Mouse (Mus musculus): ENCODE results near the gene Sertad3. TPM values are rescaled to one million over a fixed set of nuclear protein-coding genes. Genes with fewer than 3 reads are reported as not detected.

Gene Sertad3
- total and polyA plus RNA-seq, 2 experiments, result 3.5 to 6.9 TPM

DNA sequence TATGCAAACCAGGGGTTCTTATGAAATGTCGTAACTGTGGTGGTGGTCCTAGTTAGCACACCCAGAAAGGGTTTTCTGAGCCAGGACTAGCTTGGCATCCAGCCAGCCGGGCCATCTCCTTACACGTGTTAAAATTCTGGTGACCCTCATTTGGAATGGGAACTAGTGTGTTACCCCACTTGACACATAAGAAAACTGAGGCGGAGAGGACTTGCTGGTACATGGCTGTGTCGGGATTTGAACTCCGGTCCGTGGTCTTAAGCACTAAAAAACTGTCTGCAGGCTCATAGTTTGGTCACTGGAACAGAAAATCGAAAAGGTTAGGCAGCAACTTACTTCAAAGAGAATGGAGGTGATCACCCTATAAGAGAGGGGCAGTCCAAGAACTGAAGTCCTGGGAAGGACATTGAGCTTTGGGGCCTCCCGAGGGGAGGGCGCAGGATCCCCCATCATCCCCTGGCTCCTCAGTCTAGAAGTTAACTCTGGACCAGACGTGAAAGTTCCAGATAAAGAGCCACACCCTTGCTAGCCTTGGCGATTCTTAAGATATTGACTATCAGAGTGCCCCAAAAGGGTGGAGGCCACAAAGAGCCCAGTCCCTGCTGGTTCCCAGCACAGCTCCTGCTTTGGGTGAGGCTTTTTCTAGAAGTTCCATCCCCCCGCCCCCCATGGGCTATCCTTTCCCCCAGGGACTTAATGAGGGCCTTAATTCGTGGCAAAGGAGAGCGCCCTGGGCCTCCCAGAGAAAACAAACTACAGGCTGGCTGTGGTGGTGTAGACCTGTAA is 25.0 kb upstream of the Sertad3 start:
- TF ChIP-seq POLR2A (IDR thresholded peaks at IDR 0.05; ENCODE audit: extremely low read depth, insufficient read depth, low read length), result no peak
- no peak for TF ChIP-seq CTCF (IDR thresholded peaks at IDR 0.05; ENCODE audit: low read depth, low read length)
- H3K27ac ChIP-seq (replicated peaks; ENCODE audit: insufficient read depth, low read depth, low read length), result peak overlapping the region; percentile 56
- H3K4me1 ChIP-seq (ENCODE audit: control insufficient read depth, insufficient read depth, low read length), result peaks cover 22% of the 10 kb centered on the region
- H3K79me2 ChIP-seq (ENCODE audit: control insufficient read depth, insufficient read depth, low read length), result no peaks in the 10 kb centered on the region; the same call in 1 of the 2 replicates
- 39% methylated on average over 15 of the region's 15 CpGs for WGBS
- H3K27me3 ChIP-seq (ENCODE audit: control insufficient read depth, insufficient read depth, low read length), result no peaks in the 10 kb centered on the region
- no peaks in the 10 kb centered on the region for H3K36me3 ChIP-seq (ENCODE audit: control insufficient read depth, insufficient read depth, low read length)
- DNase-seq (ENCODE audit: extremely low read depth, low read depth, low spot score), result peak; percentile 43
- H3K4me3 ChIP-seq (ENCODE audit: insufficient read depth, low read depth, low read length), result peak overlapping the region; percentile 86
- H3K9ac ChIP-seq (ENCODE audit: low read depth, low read length), result peak overlapping the region; percentile 87

DNA sequence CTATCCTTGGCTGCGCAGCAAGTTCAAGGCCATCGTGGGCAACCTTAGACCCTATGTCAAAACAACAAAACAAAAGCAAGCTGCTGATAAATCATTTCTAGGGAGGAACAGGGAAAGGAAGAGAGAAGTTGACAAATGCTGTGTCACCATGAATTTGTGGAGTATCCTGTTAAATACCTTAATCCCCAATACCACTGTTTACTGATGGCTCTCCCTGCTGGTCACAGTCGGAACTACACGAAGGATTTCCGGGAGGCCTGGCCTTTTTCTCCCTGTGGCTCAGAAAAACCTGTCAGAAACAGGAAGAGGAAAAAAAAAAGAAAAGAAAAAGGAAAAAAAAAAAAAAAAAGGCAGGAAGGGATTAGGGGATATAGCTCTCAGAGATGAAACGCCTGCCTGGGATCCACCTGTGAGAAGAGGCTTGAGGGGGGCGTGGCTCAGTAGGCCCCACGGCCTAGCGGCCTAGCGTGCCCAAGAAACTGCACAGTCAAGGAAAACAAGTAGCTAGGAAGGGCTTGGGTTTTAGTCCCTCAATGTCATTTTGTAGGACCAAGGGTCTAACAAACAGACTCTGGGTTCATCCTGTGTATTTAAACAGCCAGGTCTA is 24.2 kb upstream of the Sertad3 start:
- peak overlapping the region; percentile 13 for H3K9ac ChIP-seq (ENCODE audit: low read depth, low read length)
- peak; percentile 74 for DNase-seq (ENCODE audit: extremely low read depth, low read depth, low spot score)
- 47% methylated on average over 10 of the region's 10 CpGs for WGBS
- no peaks in the 10 kb centered on the region for H3K36me3 ChIP-seq (ENCODE audit: control insufficient read depth, insufficient read depth, low read length)
- H3K79me2 ChIP-seq (ENCODE audit: control insufficient read depth, insufficient read depth, low read length), result no peaks in the 10 kb centered on the region; the same call in 1 of the 2 replicates
- peak overlapping the region; percentile 26; the same call in 1 of the 2 replicates for H3K4me3 ChIP-seq (ENCODE audit: insufficient read depth, low read depth, low read length)
- peak; percentile 59; the same call in 1 of the 2 replicates for TF ChIP-seq CTCF (IDR thresholded peaks at IDR 0.05; ENCODE audit: low read depth, low read length)
- no peak for TF ChIP-seq POLR2A (IDR thresholded peaks at IDR 0.05; ENCODE audit: extremely low read depth, insufficient read depth, low read length)
- H3K4me1 ChIP-seq (ENCODE audit: control insufficient read depth, insufficient read depth, low read length), result peaks cover 22% of the 10 kb centered on the region
- H3K27ac ChIP-seq (replicated peaks; ENCODE audit: insufficient read depth, low read depth, low read length), result peak overlapping the region; percentile 56
- no peaks in the 10 kb centered on the region for H3K27me3 ChIP-seq (ENCODE audit: control insufficient read depth, insufficient read depth, low read length)

DNA sequence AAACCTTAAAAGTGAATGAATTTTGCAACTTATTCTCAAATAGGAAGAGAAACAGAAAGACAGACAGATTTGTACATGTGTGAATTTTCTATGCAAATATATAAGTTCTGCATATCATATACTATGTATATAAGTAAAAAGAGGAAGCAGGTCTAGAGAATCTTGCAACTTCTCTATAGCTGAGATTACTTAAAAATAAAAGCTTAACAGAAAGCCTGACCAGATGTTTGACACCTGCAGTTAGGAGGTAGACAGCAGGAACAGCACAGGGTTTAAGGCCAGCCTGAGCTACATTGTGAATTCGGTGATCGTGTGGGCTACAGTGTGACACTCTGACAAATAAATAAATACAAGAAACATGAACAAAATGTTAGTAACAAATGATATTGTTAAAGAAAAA is 22.2 kb upstream of the Sertad3 start:
- no peak for DNase-seq (ENCODE audit: extremely low read depth, low read depth, low spot score)
- peaks cover 22% of the 10 kb centered on the region for H3K4me1 ChIP-seq (ENCODE audit: control insufficient read depth, insufficient read depth, low read length)
- H3K9ac ChIP-seq (ENCODE audit: low read depth, low read length), result no peak overlapping the region
- H3K36me3 ChIP-seq (ENCODE audit: control insufficient read depth, insufficient read depth, low read length), result no peaks in the 10 kb centered on the region
- TF ChIP-seq CTCF (IDR thresholded peaks at IDR 0.05; ENCODE audit: low read depth, low read length) (no peak), POLR2A (IDR thresholded peaks at IDR 0.05; ENCODE audit: extremely low read depth, insufficient read depth, low read length) (no peak)
- H3K27ac ChIP-seq (replicated peaks; ENCODE audit: insufficient read depth, low read depth, low read length), result peak overlapping the region; percentile 34; the same call in 1 of the 2 replicates
- 77% methylated on average over 2 of the region's 2 CpGs for WGBS
- peaks cover 5% of the 10 kb centered on the region; the same call in 1 of the 2 replicates for H3K79me2 ChIP-seq (ENCODE audit: control insufficient read depth, insufficient read depth, low read length)
- no peak overlapping the region for H3K4me3 ChIP-seq (ENCODE audit: insufficient read depth, low read depth, low read length)
- no peaks in the 10 kb centered on the region for H3K27me3 ChIP-seq (ENCODE audit: control insufficient read depth, insufficient read depth, low read length)

DNA sequence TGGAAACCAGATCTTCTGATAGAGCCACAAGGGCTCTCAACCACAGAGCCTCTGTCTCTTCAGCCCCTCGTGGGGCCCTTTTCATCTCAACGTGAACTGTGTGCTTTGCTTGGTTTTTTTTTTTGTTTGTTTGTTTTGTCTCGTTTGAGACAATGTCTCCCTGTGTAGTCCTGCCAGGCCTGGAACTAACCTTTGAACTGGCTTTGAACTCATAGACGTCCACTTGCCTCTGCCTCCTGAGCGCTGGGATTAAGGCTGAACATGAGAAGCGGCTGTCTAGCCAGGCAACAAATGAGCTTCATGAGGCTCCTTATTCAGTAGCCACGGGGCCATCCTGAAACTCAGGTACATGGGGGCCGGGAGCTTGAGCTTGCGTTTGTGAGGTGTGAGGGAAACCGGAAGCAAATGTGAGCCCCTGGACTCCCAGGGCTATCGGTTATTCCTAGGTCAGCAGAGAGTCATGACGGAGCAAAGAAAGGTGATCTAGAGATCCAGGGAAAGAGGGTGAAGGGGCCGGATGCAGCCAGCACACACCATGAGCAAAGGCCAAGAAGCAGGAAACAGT is 21.3 kb upstream of the Sertad3 start:
- no peaks in the 10 kb centered on the region for H3K36me3 ChIP-seq (ENCODE audit: control insufficient read depth, insufficient read depth, low read length)
- peak overlapping the region; percentile 94 for H3K27ac ChIP-seq (replicated peaks; ENCODE audit: insufficient read depth, low read depth, low read length)
- peaks cover 16% of the 10 kb centered on the region; the same call in 1 of the 2 replicates for H3K4me1 ChIP-seq (ENCODE audit: control insufficient read depth, insufficient read depth, low read length)
- whole genome bisulfite sequencing, result 11% methylated on average over 13 of the region's 13 CpGs
- H3K79me2 ChIP-seq (ENCODE audit: control insufficient read depth, insufficient read depth, low read length), result peaks cover 6% of the 10 kb centered on the region; the same call in 1 of the 2 replicates
- TF ChIP-seq POLR2A (IDR thresholded peaks at IDR 0.05; ENCODE audit: extremely low read depth, insufficient read depth, low read length) (no peak), CTCF (IDR thresholded peaks at IDR 0.05; ENCODE audit: low read depth, low read length) (no peak)
- H3K9ac ChIP-seq (ENCODE audit: low read depth, low read length), result peak overlapping the region; percentile 62
- DNase-seq (ENCODE audit: extremely low read depth, low read depth, low spot score), result peak; percentile 94
- H3K27me3 ChIP-seq (ENCODE audit: control insufficient read depth, insufficient read depth, low read length), result no peaks in the 10 kb centered on the region
- peak overlapping the region; percentile 53 for H3K4me3 ChIP-seq (ENCODE audit: insufficient read depth, low read depth, low read length)

DNA sequence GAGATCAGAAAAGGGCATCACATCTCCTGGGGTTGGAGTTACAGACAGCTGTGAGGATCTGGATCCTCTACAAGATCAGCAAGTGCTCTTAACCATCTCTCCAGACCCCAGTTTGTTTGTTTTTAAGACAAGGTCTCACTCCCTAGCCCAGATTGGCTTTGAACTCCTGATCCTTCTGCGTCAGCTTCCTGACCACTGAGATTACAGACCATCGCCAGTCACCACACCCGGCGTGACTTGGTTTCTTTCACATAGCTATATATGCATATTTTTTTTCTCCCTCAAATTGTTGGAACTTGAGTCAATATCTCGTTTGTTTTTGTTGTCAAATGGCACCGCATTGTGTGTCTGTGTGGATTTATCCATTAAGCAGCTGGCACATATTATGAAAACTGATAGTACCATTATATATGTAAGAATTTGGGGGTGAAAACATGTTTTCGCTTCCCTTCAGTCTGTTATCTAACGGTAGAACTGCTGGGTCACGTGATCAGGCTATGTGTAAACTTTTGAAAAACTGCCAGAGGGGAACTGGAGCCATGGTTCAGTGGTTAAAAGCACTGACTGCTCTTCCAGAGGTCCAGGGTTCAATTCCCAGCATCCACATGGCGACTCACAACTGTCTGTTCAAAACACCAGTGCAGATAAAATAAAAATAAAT is 19.0 kb upstream of the Sertad3 start:
- H3K36me3 ChIP-seq (ENCODE audit: control insufficient read depth, insufficient read depth, low read length), result no peaks in the 10 kb centered on the region
- DNase-seq (ENCODE audit: extremely low read depth, low read depth, low spot score), result peak; percentile 62
- no peak overlapping the region for H3K4me3 ChIP-seq (ENCODE audit: insufficient read depth, low read depth, low read length)
- no peak overlapping the region for H3K9ac ChIP-seq (ENCODE audit: low read depth, low read length)
- no peaks in the 10 kb centered on the region for H3K27me3 ChIP-seq (ENCODE audit: control insufficient read depth, insufficient read depth, low read length)
- peaks cover 6% of the 10 kb centered on the region; the same call in 1 of the 2 replicates for H3K79me2 ChIP-seq (ENCODE audit: control insufficient read depth, insufficient read depth, low read length)
- no peak for TF ChIP-seq CTCF (IDR thresholded peaks at IDR 0.05; ENCODE audit: low read depth, low read length)
- no peak for TF ChIP-seq POLR2A (IDR thresholded peaks at IDR 0.05; ENCODE audit: extremely low read depth, insufficient read depth, low read length)
- H3K4me1 ChIP-seq (ENCODE audit: control insufficient read depth, insufficient read depth, low read length), result peaks cover 7% of the 10 kb centered on the region; the same call in 1 of the 2 replicates
- peak overlapping the region; percentile 52 for H3K27ac ChIP-seq (replicated peaks; ENCODE audit: insufficient read depth, low read depth, low read length)
- 53% methylated on average over 10 of the region's 10 CpGs for WGBS
